Mouse (Mus musculus) liver, embryonic 11.5 days (tissue): Measurements from ENCODE around the gene Ptrh2. TPM values are rescaled to one million over a fixed set of nuclear protein-coding genes. Genes with fewer than 3 reads are reported as not detected.

Source experiments
- ATAC-seq: fragments of 200-750 bp; cut with Nextera tagmentation; replicated peaks from 2 replicates; pipeline ENCODE4 v1.8.0; 2017; ENCODE audit warnings: moderate number of reproducible peaks, mild to moderate bottlenecking, moderate TSS enrichment, moderate library complexity; ENCODE audit not compliant: low FRiP score
- DNase-seq: peaks from one replicate; pipeline ENCODE4 v3.0.0-alpha.2; 2017; ENCODE audit warnings: low spot score
- H3K27ac ChIP-seq: fragments of 300-500 bp; sonication (generic); 2 replicates; pipeline ENCODE4 v1.5.1; 2014; ENCODE audit warnings: mild to moderate bottlenecking, low read depth, low read length, control low read depth
- H3K27me3 ChIP-seq: fragments of 300-500 bp; sonication (generic); replicated peaks from 2 replicates; pipeline ENCODE4 v1.6.1; 2014; ENCODE audit warnings: low read length, mixed read lengths; ENCODE audit not compliant: control insufficient read depth, insufficient read depth
- H3K36me3 ChIP-seq: fragments of 300-500 bp; sonication (generic); 2 replicates; pipeline ENCODE4 v1.6.1; 2014; ENCODE audit warnings: mild to moderate bottlenecking, low read length, moderate library complexity, mixed read lengths; ENCODE audit not compliant: control insufficient read depth, insufficient read depth
- H3K4me1 ChIP-seq: fragments of 300-500 bp; sonication (generic); replicated peaks from 2 replicates; pipeline ENCODE4 v1.6.1; 2014; ENCODE audit warnings: low read length, mixed read lengths; ENCODE audit not compliant: control insufficient read depth, insufficient read depth
- H3K4me2 ChIP-seq: fragments of 300-500 bp; sonication (generic); 2 replicates; pipeline ENCODE4 v1.6.1; 2014; ENCODE audit warnings: mild to moderate bottlenecking, control low read depth, moderate library complexity
- H3K4me3 ChIP-seq: fragments of 300-500 bp; sonication (generic); 2 replicates; pipeline ENCODE4 v1.5.1; 2014; ENCODE audit warnings: low read depth, low read length, control low read depth
- H3K9ac ChIP-seq: fragments of 300-500 bp; sonication (generic); 2 replicates; pipeline ENCODE4 v1.6.1; 2014; ENCODE audit warnings: low read depth, low read length, control low read depth
- H3K9me3 ChIP-seq: fragments of 300-500 bp; sonication (generic); 2 replicates; pipeline ENCODE4 v1.6.1; 2016; ENCODE audit warnings: low read length, inconsistent platforms, mixed read lengths; ENCODE audit not compliant: control insufficient read depth
- WGBS: fragments of 180-500 bp; shearing (Covaris S2); extraction: QIAGEN DNeasy Blood & Tissue Kit; methylation state at CpG from one replicate; pipeline ENCODE4 v1.1.7; 2014; 5-methylcytosine and 5-hydroxymethylcytosine counted together
- polyA plus RNA-seq: library from polyadenylated mRNA; unstranded; fragments of >200 nt; fragmentation: Nextera tagmentation; extraction: Ambion mirVana; gene quantifications from 2 replicates; pipeline ENCODE4 v1.2.1, GENCODE M21; 2014

The Ptrh2 gene
- polyA plus RNA-seq, 1 experiment from 2014 or later = 40.5 TPM

- no peak overlapping the region for H3K4me3 ChIP-seq
- H3K4me1 ChIP-seq = peaks cover 33% of the 10 kb centered on the region
- ATAC-seq = peak; percentile 96
- peaks cover 5% of the 10 kb centered on the region for H3K36me3 ChIP-seq
- WGBS = 55% methylated on average over 8 of the region's 8 CpGs
- peak overlapping the region; percentile 87 for H3K27ac ChIP-seq
- H3K9ac ChIP-seq = no peak overlapping the region
- H3K4me2 ChIP-seq = peak overlapping the region; percentile 53
- H3K27me3 ChIP-seq = no peaks in the 10 kb centered on the region
- DNase-seq = no peak
- no peaks in the 10 kb centered on the region for H3K9me3 ChIP-seq
Measured at GRCm38 (mm10) chr11:86662986-86663895, 20.5 kb upstream of the Ptrh2 start.

GRCm38 (mm10) chr11:86663977-86664376, 19.8 kb upstream of the Ptrh2 start:
- no peaks in the 10 kb centered on the region for H3K27me3 ChIP-seq
- H3K36me3 ChIP-seq = peaks cover 5% of the 10 kb centered on the region
- peak overlapping the region; percentile 53 for H3K4me2 ChIP-seq
- no peaks in the 10 kb centered on the region for H3K9me3 ChIP-seq
- peak; percentile 32; the same call in 1 of the 2 replicates for ATAC-seq
- H3K4me3 ChIP-seq = no peak overlapping the region
- peak overlapping the region; percentile 87 for H3K27ac ChIP-seq
- H3K9ac ChIP-seq = no peak overlapping the region
- H3K4me1 ChIP-seq = peaks cover 33% of the 10 kb centered on the region
- DNase-seq = no peak

- Histone ChIP-seq H3K36me3 (peaks cover 5% of the 10 kb centered on the region), H3K27ac (peak overlapping the region; percentile 87), H3K9ac (no peak overlapping the region), H3K4me3 (no peak overlapping the region), H3K4me1 (peaks cover 34% of the 10 kb centered on the region), H3K9me3 (no peaks in the 10 kb centered on the region), H3K27me3 (no peaks in the 10 kb centered on the region), H3K4me2 (peak overlapping the region; percentile 53)
- DNase-seq (no peak), ATAC-seq (no peak)
- WGBS = 89% methylated on average over 3 of the region's 3 CpGs
Measured at GRCm38 (mm10) chr11:86664406-86664805, 19.4 kb upstream of the Ptrh2 start.

GRCm38 (mm10) chr11:86667553-86667952, 16.2 kb upstream of the Ptrh2 start:
- Histone ChIP-seq H3K4me1 (peaks cover 41% of the 10 kb centered on the region), H3K27me3 (no peaks in the 10 kb centered on the region), H3K27ac (peak overlapping the region; percentile 71), H3K9me3 (no peaks in the 10 kb centered on the region), H3K4me2 (peak overlapping the region; percentile 48), H3K36me3 (peaks cover 2% of the 10 kb centered on the region), H3K9ac (no peak overlapping the region), H3K4me3 (no peak overlapping the region)
- 0 out of 2 replicates have a peak, but pooled peaks have one; percentile 30 for ATAC-seq
- WGBS = 66% methylated on average over 2 of the region's 2 CpGs
- no peak for DNase-seq

GRCm38 (mm10) chr11:86668169-86668568, 15.6 kb upstream of the Ptrh2 start:
- H3K9me3 ChIP-seq = no peaks in the 10 kb centered on the region
- DNase-seq (no peak), ATAC-seq (no peak)
- H3K4me1 ChIP-seq = peaks cover 39% of the 10 kb centered on the region
- H3K36me3 ChIP-seq = no peaks in the 10 kb centered on the region; the same call in 1 of the 2 replicates
- no peaks in the 10 kb centered on the region for H3K27me3 ChIP-seq
- peak overlapping the region; percentile 48 for H3K4me2 ChIP-seq
- peak overlapping the region; percentile 8 for H3K27ac ChIP-seq
- H3K4me3 ChIP-seq = no peak overlapping the region
- H3K9ac ChIP-seq = no peak overlapping the region
- WGBS = 68% methylated on average over 3 of the region's 3 CpGs

GRCm38 (mm10) chr11:86671041-86671675, 12.6 kb upstream of the Ptrh2 start:
- Histone ChIP-seq H3K4me1 (peaks cover 34% of the 10 kb centered on the region), H3K4me3 (no peak overlapping the region), H3K9me3 (no peaks in the 10 kb centered on the region), H3K27ac (0 out of 2 replicates have a peak overlapping the region, but pooled peaks have one; percentile 2), H3K27me3 (no peaks in the 10 kb centered on the region), H3K4me2 (no peak overlapping the region), H3K36me3 (no peaks in the 10 kb centered on the region), H3K9ac (no peak overlapping the region)
- WGBS = 68% methylated on average over 3 of the region's 3 CpGs
- ATAC-seq (no peak), DNase-seq (no peak)

- ATAC-seq = no peak
Measured at GRCm38 (mm10) chr11:86672772-86673171, 11.0 kb upstream of the Ptrh2 start.

GRCm38 (mm10) chr11:86675520-86675919, 8.3 kb upstream of the Ptrh2 start:
- whole genome bisulfite sequencing = 77% methylated on average over 4 of the region's 4 CpGs
- no peak for DNase-seq
- Histone ChIP-seq H3K27me3 (no peaks in the 10 kb centered on the region), H3K4me1 (peaks cover 20% of the 10 kb centered on the region), H3K4me2 (no peak overlapping the region), H3K9me3 (no peaks in the 10 kb centered on the region), H3K4me3 (no peak overlapping the region), H3K9ac (no peak overlapping the region), H3K36me3 (no peaks in the 10 kb centered on the region), H3K27ac (no peak overlapping the region)
- peak; percentile 68 for ATAC-seq

More at GRCm38 (mm10) chr11:86672772-86673171, 11.0 kb upstream of the Ptrh2 start:
- Histone ChIP-seq H3K9me3 (no peaks in the 10 kb centered on the region), H3K4me3 (no peak overlapping the region), H3K27ac (no peak overlapping the region), H3K27me3 (no peaks in the 10 kb centered on the region), H3K9ac (no peak overlapping the region), H3K4me2 (no peak overlapping the region), H3K4me1 (peaks cover 25% of the 10 kb centered on the region), H3K36me3 (no peaks in the 10 kb centered on the region)
- DNase-seq = no peak
- 54% methylated on average over 3 of the region's 3 CpGs for whole genome bisulfite sequencing
